ENCODE assay signal across 11 mouse cellular contexts in genomic region chr11:63175302-63175701, GRCm38 (mm10). TPM values are rescaled to one million over a fixed set of nuclear protein-coding genes. Genes with fewer than 3 reads are reported as not detected.
DNase-seq lines count a peak whose midpoint lies in the region; ATAC-seq and TF ChIP-seq lines count a peak whose summit lies in the region.
"Had no signal": no experiment of that assay in that cellular context is flagged by ENCODE, and none has a peak within 500 bp of the region (broad histone marks: within the 10 kb centered on the region; RNA-seq: fewer than 3 reads in every experiment).

No protein-coding gene starts in this region.

- no peaks in the 10 kb centered on the region for H3K36me3 ChIP-seq in lung, embryonic 16.5 days (ENCODE audit: control insufficient read depth, insufficient read depth, low read length)
- H3K36me3 ChIP-seq in forebrain, embryonic 11.5 days (ENCODE audit: control insufficient read depth, insufficient read depth, low read length): no peaks in the 10 kb centered on the region
- H3K36me3 ChIP-seq: embryonic facial prominence, embryonic 15.5 days; limb, embryonic 13.5 days had no signal

- no peak overlapping the region for H3K4me3 ChIP-seq in left cerebral cortex, adult 2 months
- H3K4me3 ChIP-seq in lung, embryonic 16.5 days (ENCODE audit: low read length): no peak overlapping the region
- H3K4me3 ChIP-seq in forebrain, embryonic 11.5 days (ENCODE audit: low read depth, low read length): no peak overlapping the region
- H3K4me3 ChIP-seq: embryonic facial prominence, embryonic 15.5 days; limb, embryonic 13.5 days had no signal

- no peak for DNase-seq in left cerebral cortex, adult 2 months (ENCODE audit: extremely low spot score in 1 of 2, low spot score in 2 of 2)
- no peak for DNase-seq in left cerebral cortex, adult 8-10 months (ENCODE audit: low spot score in 2 of 2)
- DNase-seq in ES-CJ7 (ENCODE audit: low read depth, low spot score) (peak; percentile 41), adipocyte (ENCODE audit: low spot score) (peak; percentile 58)
- DNase-seq in forebrain, embryonic 11.5 days (ENCODE audit: low spot score): no peak
- DNase-seq in B cell, adult 2 months: no peak
- DNase-seq: gastrocnemius, postnatal 14 days had no signal

- no peak overlapping the region for H3K27ac ChIP-seq in left cerebral cortex, adult 2 months
- H3K27ac ChIP-seq in lung, embryonic 16.5 days (ENCODE audit: low read length): no peak overlapping the region
- no peak overlapping the region for H3K27ac ChIP-seq in forebrain, embryonic 11.5 days (ENCODE audit: low read depth, low read length)
- H3K27ac ChIP-seq: embryonic facial prominence, embryonic 15.5 days; limb, embryonic 13.5 days had no signal

- no peak overlapping the region for H3K9ac ChIP-seq in lung, embryonic 16.5 days (ENCODE audit: low read length)
- H3K9ac ChIP-seq in forebrain, embryonic 11.5 days (ENCODE audit: low read length): no peak overlapping the region
- H3K9ac ChIP-seq: embryonic facial prominence, embryonic 15.5 days; limb, embryonic 13.5 days had no signal

- no peaks in the 10 kb centered on the region for H3K4me1 ChIP-seq in lung, embryonic 16.5 days (replicated peaks; ENCODE audit: control insufficient read depth, insufficient read depth, low read length)
- no peaks in the 10 kb centered on the region for H3K4me1 ChIP-seq in forebrain, embryonic 11.5 days (replicated peaks; ENCODE audit: control insufficient read depth, insufficient read depth, low read length)
- H3K4me1 ChIP-seq: embryonic facial prominence, embryonic 15.5 days; limb, embryonic 13.5 days had no signal

- peak; percentile 41; the same call in 1 of the 2 replicates for ATAC-seq in lung, embryonic 16.5 days (ENCODE audit: low read depth)
- no peak for ATAC-seq in forebrain, embryonic 11.5 days (replicated peaks; ENCODE audit: low FRiP score)

- TF ChIP-seq CTCF in left cerebral cortex, adult 2 months (IDR thresholded peaks at IDR 0.05): peak; percentile 26

- 42% methylated on average over 3 of the region's 3 CpGs for WGBS in lung, embryonic 16.5 days
- WGBS in forebrain, embryonic 11.5 days: 43% methylated on average over 3 of the region's 3 CpGs

- H3K4me2 ChIP-seq in lung, embryonic 16.5 days (ENCODE audit: low read depth, low read length): no peak overlapping the region
- H3K4me2 ChIP-seq in forebrain, embryonic 11.5 days (ENCODE audit: low read depth, low read length, severe bottlenecking): no peak overlapping the region
- H3K4me2 ChIP-seq: embryonic facial prominence, embryonic 15.5 days; limb, embryonic 13.5 days had no signal

- H3K27me3 ChIP-seq in lung, embryonic 16.5 days (ENCODE audit: control insufficient read depth, insufficient read depth, low read depth, low read length): no peaks in the 10 kb centered on the region
- no peaks in the 10 kb centered on the region for H3K27me3 ChIP-seq in forebrain, embryonic 11.5 days (ENCODE audit: control insufficient read depth, insufficient read depth, low read length)
- H3K27me3 ChIP-seq: embryonic facial prominence, embryonic 15.5 days; limb, embryonic 13.5 days had no signal

- no peaks in the 10 kb centered on the region for H3K9me3 ChIP-seq in lung, embryonic 16.5 days (ENCODE audit: control insufficient read depth, low read length)
- H3K9me3 ChIP-seq in forebrain, embryonic 11.5 days (ENCODE audit: control insufficient read depth, low read length): no peaks in the 10 kb centered on the region
- H3K9me3 ChIP-seq: embryonic facial prominence, embryonic 15.5 days; limb, embryonic 13.5 days had no signal

- intact Hi-C loops in left cerebral cortex, adult 2 months (cut with DNase I): no loop called here

RNA-seq across cellular contexts. Expression of gene Pmp22, which starts 46.5 kb away (rescaled TPM):
- total RNA-seq in left cerebral cortex, adult 2 months (2021): 10 to 100 TPM; 25.7 to 27.5 TPM
- total RNA-seq in left cerebral cortex, adult 8-10 months (2022): 10 to 100 TPM; 37.8 to 50.7 (median 45.0) TPM
- polyA plus RNA-seq in lung, embryonic 16.5 days (2015; fragmentation: Nextera tagmentation; extraction: Ambion mirVana): 298 and 312 TPM in 2 replicates
- 19.0 and 20.9 TPM in 2 replicates for polyA plus RNA-seq in forebrain, embryonic 11.5 days (2014; fragmentation: Nextera tagmentation; extraction: Ambion mirVana)
- total RNA-seq: monocyte, adult 5-6 weeks had no signal

Comparison
In these comparisons a context has a peak if more than half of its experiments do, and no peak if none do; other contexts are left out.
1. DNase-seq: peak in ES-CJ7 (single experiment) and adipocyte (single experiment); none in left cerebral cortex, adult 2 months (0 of 2), left cerebral cortex, adult 8-10 months (0 of 2), forebrain, embryonic 11.5 days (single experiment) and B cell, adult 2 months (0 of 2).